Mouse (Mus musculus) gastrocnemius, adult 2 months (tissue): Measurements from ENCODE around the gene Qsox1. TPM values are rescaled to one million over a fixed set of nuclear protein-coding genes. Genes with fewer than 3 reads are reported as not detected.

Experiments
- DNase-seq: peaks from one replicate; pipeline ENCODE4 v3.0.0; 2022
- H3K27ac ChIP-seq: fragments of 200-600 bp; 2 replicates; pipeline ENCODE4 v1.8.1; 2022; ENCODE audit warnings: mild to moderate bottlenecking
- H3K4me3 ChIP-seq: fragments of 200-600 bp; 2 replicates; pipeline ENCODE4 v1.8.1; 2022; ENCODE audit warnings: mild to moderate bottlenecking, moderate library complexity
- CTCF ChIP-seq: fragments of 200-600 bp; IDR thresholded peaks from 2 replicates; pipeline ENCODE4 v1.8.1; 2022; ENCODE audit warnings: antibody characterized with exemption, mild to moderate bottlenecking, moderate library complexity
- intact Hi-C: fragments of 180-260 bp; cut with DNase I; formaldehyde crosslinking; loops from one replicate; pipeline ENCODE4 v1.15.1; 2025
- total RNA-seq, 2 experiments: library from RNA; stranded (reverse); gene quantifications; 2 replicates each; pipeline ENCODE4 v1.2.3; 2021

The Qsox1 gene
- total RNA-seq, 2 experiments from 2014 or later, result 21.7 to 22.0 TPM

DNA sequence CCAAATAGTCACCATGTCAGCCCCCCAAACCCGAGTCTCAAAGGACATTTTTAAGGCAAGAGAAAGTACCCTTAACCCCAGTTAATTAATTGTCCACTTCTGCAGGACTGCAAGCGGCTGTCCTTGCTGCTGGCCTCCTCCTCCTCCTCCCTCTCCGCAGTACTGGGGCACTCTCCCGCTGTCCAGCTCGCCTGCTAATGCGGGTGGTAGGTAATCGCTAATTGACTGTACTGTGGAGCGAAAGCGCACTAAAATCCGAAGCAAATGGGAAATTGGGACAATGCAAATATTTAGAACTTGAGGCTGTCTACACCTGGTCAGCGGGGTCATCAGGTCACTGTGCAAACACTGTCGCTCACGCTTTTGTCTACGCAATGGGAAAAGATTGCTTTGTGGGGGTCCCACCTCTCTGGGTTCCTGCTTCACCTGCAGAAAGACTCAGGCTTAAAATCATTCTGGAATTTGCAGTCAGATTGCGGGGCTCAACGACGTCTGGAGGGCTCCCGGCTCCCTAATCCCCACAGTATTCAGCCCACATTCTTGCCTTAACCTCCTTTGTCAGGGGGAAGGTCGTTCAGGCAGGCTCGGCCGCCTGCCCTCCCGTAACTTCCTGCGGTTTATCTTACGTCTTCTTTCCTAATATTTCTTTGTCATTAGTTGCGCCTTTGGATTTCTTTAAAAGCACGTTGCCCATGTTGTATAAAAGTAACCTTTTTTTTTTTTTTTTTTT lies 76.4 kb downstream of the Qsox1 start:
- TF ChIP-seq CTCF, result no peak
- Histone ChIP-seq H3K27ac (no peak overlapping the region), H3K4me3 (no peak overlapping the region)
- no peak for DNase-seq
- intact Hi-C loops, result no loop called here

- intact Hi-C loops, result no loop called here
- Histone ChIP-seq H3K27ac (no peak overlapping the region), H3K4me3 (no peak overlapping the region)
- no peak for TF ChIP-seq CTCF
- no peak for DNase-seq
These were observed 81.5 kb downstream of the Qsox1 start for GRCm38 (mm10) chr1:155731156-155731555.

DNA sequence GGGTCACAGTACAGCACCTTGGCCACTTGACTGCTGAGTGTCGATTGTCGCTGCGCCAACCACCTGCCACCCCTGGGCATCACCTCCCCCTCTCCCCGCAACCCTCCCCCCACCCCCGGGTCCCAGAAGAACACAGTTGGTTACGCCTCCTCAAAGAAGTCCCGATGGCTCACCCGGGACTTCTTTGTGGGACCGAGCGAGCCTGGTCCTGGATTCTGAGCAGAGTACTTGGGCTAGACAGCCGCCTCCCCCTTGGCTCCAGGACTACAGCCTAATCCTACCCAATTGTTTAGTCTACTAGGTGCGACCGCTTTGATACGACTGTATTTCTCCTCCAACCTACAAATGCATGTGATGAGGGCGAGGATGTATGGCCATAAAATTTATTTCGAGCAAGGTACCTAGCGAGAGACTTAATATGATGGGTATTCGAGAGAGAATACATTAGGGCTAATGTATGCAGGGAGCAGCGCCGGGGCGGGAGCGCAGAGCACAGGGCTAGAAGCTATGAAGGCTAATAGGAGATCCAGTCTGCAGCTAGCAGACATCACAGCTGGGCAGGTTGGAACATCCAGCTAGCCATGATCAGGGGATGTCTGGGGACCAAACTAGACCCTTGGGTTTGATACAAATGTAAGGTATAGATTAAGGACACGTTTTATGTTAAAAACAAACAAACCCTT lies 83.4 kb downstream of the Qsox1 start:
- no peak overlapping the region for H3K27ac ChIP-seq
- DNase-seq, result no peak
- intact Hi-C loops, result no loop called here
- no peak for TF ChIP-seq CTCF
- no peak overlapping the region for H3K4me3 ChIP-seq

DNA sequence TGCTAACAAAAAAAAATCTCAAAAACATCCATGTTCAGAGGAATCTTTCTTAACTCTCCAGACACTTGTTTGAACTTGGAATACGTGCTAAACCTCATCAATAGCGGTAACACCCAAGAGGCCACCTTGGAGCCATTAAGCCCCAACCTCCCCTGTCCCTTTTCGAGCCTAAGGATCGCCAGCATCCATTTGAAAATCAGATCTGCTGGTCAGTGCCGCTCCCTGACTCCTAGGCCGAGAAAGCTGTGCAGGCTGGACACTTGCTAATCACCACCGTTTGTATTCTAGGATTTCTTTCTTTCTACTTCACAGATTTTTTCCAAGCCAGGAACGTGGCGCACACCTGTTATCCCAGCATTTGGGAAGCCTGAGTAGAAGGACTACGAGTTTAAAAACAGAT lies 84.9 kb downstream of the Qsox1 start:
- Histone ChIP-seq H3K27ac (no peak overlapping the region), H3K4me3 (no peak overlapping the region)
- intact Hi-C loops, result no loop called here
- DNase-seq, result no peak
- TF ChIP-seq CTCF, result no peak

Other genes with a start within 250 kb of the Qsox1 start
- not detected for gene Lhx4, start 61.2 kb downstream of the Qsox1 start, total RNA-seq
- gene Cep350, start 160.4 kb upstream of the Qsox1 start, total RNA-seq, result 10 to 100 TPM; 39.6 to 41.6 TPM
- gene Tor1aip2, start 222.5 kb upstream of the Qsox1 start, total RNA-seq, result 10 to 100 TPM; 56.6 to 66.2 TPM
- 100 to 1,000 TPM; 115 to 138 TPM for gene Tor1aip1, start 223.6 kb upstream of the Qsox1 start, total RNA-seq